Mouse (Mus musculus) E14TG2a.4 (cell line): ENCODE data around the gene Gm12216.

Source experiments
- CTCF ChIP-seq: conservative IDR thresholded peaks from 2 replicates; pipeline ENCODE4 v1.5.1; 2014; ENCODE audit warnings: low read length
- POU5F1 ChIP-seq: IDR thresholded peaks from 2 replicates; pipeline ENCODE4 v1.6.1; 2014; ENCODE audit warnings: low read length, borderline replicate concordance

GRCm38 (mm10) chr11:53786058-53787031 lies 72.7 kb downstream of the Gm12216 start:
- TF ChIP-seq CTCF, result no peak
- no peak for TF ChIP-seq POU5F1
